Mouse (Mus musculus) erythroblast, embryonic 14.5 days (primary cell): ENCODE measurements around the gene Shld2.

Experiments
- GATA1 ChIP-seq: IDR thresholded peaks from 2 replicates; pipeline ENCODE4 v1.6.1; 2012; ENCODE audit warnings: low read length, inconsistent platforms, mixed read lengths
- TAL1 ChIP-seq: IDR thresholded peaks from 3 replicates; pipeline ENCODE4 v1.6.1; 2012; ENCODE audit warnings: low read length, inconsistent platforms, mixed read lengths

DNA sequence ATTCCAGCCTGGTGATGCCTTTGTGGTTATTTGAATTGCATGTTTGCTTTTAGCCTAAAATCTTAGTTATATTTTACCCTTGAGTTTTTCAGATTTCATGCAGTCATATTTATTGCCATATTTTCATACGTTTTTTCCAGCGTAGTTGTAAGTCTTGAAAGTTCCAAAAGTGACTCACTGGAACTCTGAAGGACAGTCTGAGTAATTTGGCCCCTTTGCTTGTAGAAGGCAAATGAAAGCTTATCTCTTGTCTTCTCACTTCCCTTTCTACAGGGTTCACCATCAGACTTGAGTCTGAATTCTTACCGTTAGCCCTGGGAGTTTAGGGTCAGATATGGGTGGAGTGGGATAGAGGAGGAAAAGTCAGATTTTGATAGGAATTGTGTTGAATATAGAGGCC, 16.3 kb upstream of the Shld2 start:
- TF ChIP-seq TAL1, result no peak
- TF ChIP-seq GATA1, result no peak
